Mouse (Mus musculus): ENCODE results near the gene Hoxa3. TPM values are rescaled to one million over a fixed set of nuclear protein-coding genes. Genes with fewer than 3 reads are reported as not detected.

Hoxa3 gene
- polyA plus RNA-seq, 1 experiment from 2014 or later, result 13.9 TPM

GRCm38 (mm10) chr6:52163366-52164031 is 49.6 kb downstream of the Hoxa3 start:
- H3K4me2 ChIP-seq, result peak overlapping the region; percentile 75
- peak overlapping the region; percentile 92 for H3K9ac ChIP-seq
- H3K9me3 ChIP-seq, result no peaks in the 10 kb centered on the region
- WGBS, result 3% methylated on average over 17 of the region's 17 CpGs
- no peaks in the 10 kb centered on the region for H3K36me3 ChIP-seq
- H3K4me3 ChIP-seq, result peak overlapping the region; percentile 89
- no peaks in the 10 kb centered on the region for H3K27me3 ChIP-seq
- H3K27ac ChIP-seq (replicated peaks), result peak overlapping the region; percentile 99
- peaks cover 95% of the 10 kb centered on the region for H3K4me1 ChIP-seq (replicated peaks)
- no peak for ATAC-seq (ENCODE audit: low read depth)

DNA sequence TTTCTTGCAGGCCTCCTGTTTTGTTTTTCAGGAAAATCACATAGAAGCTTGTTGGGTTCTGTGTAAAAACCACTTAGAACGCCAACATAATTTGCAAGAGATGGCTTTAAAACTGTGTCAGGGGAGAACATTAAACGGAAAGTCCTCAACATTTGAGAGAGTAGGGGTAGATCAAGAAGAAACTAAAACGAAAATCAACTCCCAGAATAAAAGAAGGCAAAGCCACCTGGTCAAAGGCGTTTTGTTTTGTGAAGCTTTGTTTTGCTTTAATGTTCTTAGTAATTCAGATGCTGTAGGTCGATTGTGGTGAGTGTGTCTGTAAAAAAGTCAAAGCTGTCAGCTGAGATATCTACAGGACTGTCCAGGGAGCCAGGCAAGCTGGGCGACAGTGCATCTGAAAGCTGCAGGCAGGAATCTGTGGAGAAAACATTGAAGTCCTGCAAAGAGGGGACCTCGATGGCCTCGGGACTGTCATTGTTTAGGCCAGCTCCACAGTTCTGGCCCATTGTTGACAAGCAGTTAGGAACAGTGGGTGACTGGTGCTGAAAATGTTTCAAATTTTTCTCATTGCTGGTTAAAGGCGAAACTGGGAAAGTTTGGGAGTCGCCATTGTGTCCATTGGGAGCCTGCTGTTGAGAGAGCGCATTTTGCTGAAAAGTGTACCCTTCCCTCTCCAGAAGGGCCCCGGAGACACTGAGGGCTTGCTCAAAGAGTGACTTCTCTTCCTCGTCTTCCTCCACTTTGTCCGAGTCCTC is 50.3 kb downstream of the Hoxa3 start:
- Histone ChIP-seq H3K9ac (peak overlapping the region; percentile 92), H3K27me3 (no peaks in the 10 kb centered on the region), H3K4me3 (peak overlapping the region; percentile 89), H3K4me1 (replicated peaks) (peaks cover 91% of the 10 kb centered on the region), H3K36me3 (no peaks in the 10 kb centered on the region), H3K9me3 (no peaks in the 10 kb centered on the region), H3K4me2 (peak overlapping the region; percentile 75), H3K27ac (replicated peaks) (peak overlapping the region; percentile 99)
- 3% methylated on average over 14 of the region's 14 CpGs for WGBS
- no peak for ATAC-seq (ENCODE audit: low read depth)

DNA sequence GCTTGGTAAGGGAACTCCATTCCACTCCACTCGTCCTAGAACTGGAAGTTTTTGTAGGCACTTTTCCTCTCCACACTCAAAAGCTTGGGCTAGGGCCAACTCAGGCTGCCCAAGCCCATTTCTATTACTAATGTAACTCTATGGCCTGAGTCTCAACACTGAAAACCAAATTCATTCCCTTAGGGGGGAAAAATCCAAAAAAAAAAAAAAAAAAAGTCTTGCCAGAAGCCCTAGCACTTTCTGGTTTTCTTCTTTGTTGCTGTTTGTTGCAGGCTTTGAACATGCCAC is 51.1 kb downstream of the Hoxa3 start:
- peak overlapping the region; percentile 75 for H3K4me2 ChIP-seq
- H3K9ac ChIP-seq, result peak overlapping the region; percentile 92
- peaks cover 91% of the 10 kb centered on the region for H3K4me1 ChIP-seq (replicated peaks)
- WGBS, result 12% methylated on average over 1 of the region's 1 CpGs
- ATAC-seq (ENCODE audit: low read depth), result no peak
- no peaks in the 10 kb centered on the region for H3K9me3 ChIP-seq
- H3K4me3 ChIP-seq, result peak overlapping the region; percentile 89
- H3K27me3 ChIP-seq, result no peaks in the 10 kb centered on the region
- H3K27ac ChIP-seq (replicated peaks), result peak overlapping the region; percentile 99
- H3K36me3 ChIP-seq, result no peaks in the 10 kb centered on the region

- Histone ChIP-seq H3K4me3 (peak overlapping the region; percentile 89), H3K9ac (peak overlapping the region; percentile 92), H3K27ac (replicated peaks) (peak overlapping the region; percentile 99), H3K36me3 (no peaks in the 10 kb centered on the region), H3K9me3 (no peaks in the 10 kb centered on the region), H3K27me3 (peaks cover 3% of the 10 kb centered on the region; the same call in 1 of the 2 replicates), H3K4me1 (replicated peaks) (peaks cover 91% of the 10 kb centered on the region), H3K4me2 (peak overlapping the region; percentile 75)
- ATAC-seq (ENCODE audit: low read depth), result no peak
- 4% methylated on average over 8 of the region's 8 CpGs for WGBS
Measured at GRCm38 (mm10) chr6:52161336-52162092, 51.6 kb downstream of the Hoxa3 start.

- H3K4me2 ChIP-seq, result peak overlapping the region; percentile 75
- no peaks in the 10 kb centered on the region for H3K36me3 ChIP-seq
- peak overlapping the region; percentile 89 for H3K4me3 ChIP-seq
- H3K4me1 ChIP-seq (replicated peaks), result peaks cover 91% of the 10 kb centered on the region
- 0 out of 2 replicates have a peak, but pooled peaks have one; percentile 29 for ATAC-seq (ENCODE audit: low read depth)
- no peaks in the 10 kb centered on the region for H3K9me3 ChIP-seq
- H3K27ac ChIP-seq (replicated peaks), result peak overlapping the region; percentile 99
- peak overlapping the region; percentile 92 for H3K9ac ChIP-seq
- WGBS, result under 1% methylated on average over 30 of the region's 30 CpGs
- H3K27me3 ChIP-seq, result peaks cover 11% of the 10 kb centered on the region; the same call in 1 of the 2 replicates
Measured at GRCm38 (mm10) chr6:52160511-52161335, 52.4 kb downstream of the Hoxa3 start.

DNA sequence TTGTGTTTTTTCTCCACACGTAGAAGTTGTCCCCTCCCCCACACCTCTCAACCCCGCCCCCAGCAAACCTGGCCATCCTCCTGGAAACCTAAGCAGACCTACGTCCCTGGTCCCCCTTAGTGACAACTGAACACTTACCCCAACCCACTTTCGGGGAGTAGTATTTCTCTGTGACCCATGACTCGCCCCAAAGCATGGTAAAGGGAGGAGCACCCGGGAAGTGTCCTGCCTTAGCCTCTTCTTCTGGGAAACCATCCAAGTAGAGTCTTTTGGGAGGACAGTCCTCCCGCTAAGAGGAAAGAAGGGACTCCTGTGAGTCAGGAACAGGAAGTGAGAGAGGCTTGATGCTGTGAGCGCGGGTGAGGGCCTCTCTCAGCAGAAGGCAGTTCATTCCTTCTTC is 53.2 kb downstream of the Hoxa3 start:
- no peak for ATAC-seq (ENCODE audit: low read depth)

DNA sequence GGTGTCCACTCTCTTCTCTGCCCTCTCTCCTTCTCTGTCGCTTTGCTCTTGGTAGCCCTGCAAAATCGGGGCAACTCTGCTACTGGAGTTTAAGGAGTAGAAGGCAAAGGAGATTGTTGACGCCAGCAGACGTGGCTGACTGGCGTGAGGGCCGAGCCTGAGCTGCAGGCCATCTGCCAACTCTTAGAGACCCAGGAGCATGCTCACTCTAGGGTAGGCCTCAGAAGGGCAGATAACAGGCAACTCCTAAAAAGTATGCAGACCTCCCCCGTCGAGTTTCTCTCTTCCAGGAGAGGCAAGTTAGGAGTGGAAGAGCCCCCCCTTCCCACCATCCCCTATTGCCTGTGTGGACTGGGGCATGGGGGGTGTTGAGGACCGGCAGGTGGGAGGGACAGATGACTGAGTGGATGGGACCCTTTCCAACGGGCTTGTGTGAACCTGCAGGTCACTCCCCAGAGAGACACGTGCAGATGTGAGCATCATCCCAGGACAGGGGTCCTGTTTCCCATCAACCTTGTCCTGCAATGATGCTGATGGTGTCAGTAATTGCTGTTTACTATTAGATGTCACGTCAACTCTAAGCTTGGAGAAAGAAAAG is 53.9 kb downstream of the Hoxa3 start:
- Histone ChIP-seq H3K9me3 (no peaks in the 10 kb centered on the region), H3K27ac (replicated peaks) (peak overlapping the region; percentile 99), H3K9ac (peak overlapping the region; percentile 92), H3K4me1 (replicated peaks) (peaks cover 84% of the 10 kb centered on the region), H3K4me3 (peak overlapping the region; percentile 89), H3K4me2 (peak overlapping the region; percentile 75), H3K36me3 (no peaks in the 10 kb centered on the region), H3K27me3 (peaks cover 15% of the 10 kb centered on the region)
- ATAC-seq (ENCODE audit: low read depth), result no peak
- 1% methylated on average over 12 of the region's 12 CpGs for WGBS

More for the DNA sequence above, 53.2 kb downstream of the Hoxa3 start:
- H3K27me3 ChIP-seq, result peaks cover 15% of the 10 kb centered on the region
- H3K9ac ChIP-seq, result peak overlapping the region; percentile 92
- peak overlapping the region; percentile 75 for H3K4me2 ChIP-seq
- H3K27ac ChIP-seq (replicated peaks), result peak overlapping the region; percentile 99
- WGBS, result 5% methylated on average over 9 of the region's 9 CpGs
- H3K4me1 ChIP-seq (replicated peaks), result peaks cover 85% of the 10 kb centered on the region
- H3K9me3 ChIP-seq, result no peaks in the 10 kb centered on the region
- H3K36me3 ChIP-seq, result no peaks in the 10 kb centered on the region
- peak overlapping the region; percentile 89 for H3K4me3 ChIP-seq

DNA sequence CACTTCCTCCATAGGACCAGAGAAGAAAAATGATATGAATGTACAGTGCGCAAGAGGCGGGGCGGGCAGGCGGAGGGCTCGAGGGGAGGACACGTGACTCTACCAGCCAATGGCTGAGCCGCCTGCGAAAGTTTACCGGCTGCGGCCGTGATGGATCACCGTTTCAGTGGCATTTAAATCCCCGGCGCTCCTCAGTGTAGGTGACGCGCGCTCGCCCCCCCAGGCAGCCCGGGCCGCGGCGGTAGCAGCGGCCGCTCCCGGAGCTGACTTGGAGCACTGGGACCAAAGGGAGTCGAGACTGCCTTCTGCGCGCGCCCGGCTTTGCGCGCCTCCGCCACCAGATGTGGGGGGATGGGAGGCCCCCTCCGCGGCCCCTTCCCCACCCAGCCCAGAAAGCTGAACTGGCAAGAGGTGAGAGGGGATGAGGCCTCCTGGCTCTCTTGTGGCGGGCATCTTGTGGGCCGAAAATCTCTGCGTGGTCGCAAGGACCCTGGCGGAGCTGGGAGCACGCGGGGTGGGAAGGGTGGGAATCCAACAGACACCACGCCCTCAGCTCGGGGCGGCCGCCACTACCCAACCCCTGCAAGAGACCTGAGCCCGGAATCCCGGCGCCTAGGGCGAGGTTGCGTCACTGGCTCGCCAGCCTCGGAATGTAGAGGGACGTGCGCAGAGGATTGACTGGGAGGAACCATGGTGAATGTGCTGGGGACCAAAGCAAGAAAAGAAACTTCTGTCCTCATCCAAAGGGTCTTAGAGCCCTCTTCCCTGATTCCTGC is 54.7 kb downstream of the Hoxa3 start, which contains the start of gene Hoxa1:
Hoxa1 (minus strand) TSS at position 42 of the 776 bp plus-strand sequence.
- peak within 1 kb of the TSS; percentile 89 for H3K4me3 ChIP-seq
- H3K27me3 ChIP-seq, result peaks cover 15% of the 10 kb centered on the region
- H3K9me3 ChIP-seq, result no peaks in the 10 kb centered on the region
- H3K27ac ChIP-seq (replicated peaks), result peak within 1 kb of the TSS; percentile 99
- peak within 1 kb of the TSS; percentile 75 for H3K4me2 ChIP-seq
- H3K4me1 ChIP-seq (replicated peaks), result peaks cover 83% of the 10 kb centered on the region
- H3K36me3 ChIP-seq, result no peaks in the 10 kb centered on the region
- ATAC-seq (ENCODE audit: low read depth), result peak; percentile 90
- under 1% methylated on average over 50 of the region's 55 CpGs for WGBS
- H3K9ac ChIP-seq, result peak within 1 kb of the TSS; percentile 92

DNA sequence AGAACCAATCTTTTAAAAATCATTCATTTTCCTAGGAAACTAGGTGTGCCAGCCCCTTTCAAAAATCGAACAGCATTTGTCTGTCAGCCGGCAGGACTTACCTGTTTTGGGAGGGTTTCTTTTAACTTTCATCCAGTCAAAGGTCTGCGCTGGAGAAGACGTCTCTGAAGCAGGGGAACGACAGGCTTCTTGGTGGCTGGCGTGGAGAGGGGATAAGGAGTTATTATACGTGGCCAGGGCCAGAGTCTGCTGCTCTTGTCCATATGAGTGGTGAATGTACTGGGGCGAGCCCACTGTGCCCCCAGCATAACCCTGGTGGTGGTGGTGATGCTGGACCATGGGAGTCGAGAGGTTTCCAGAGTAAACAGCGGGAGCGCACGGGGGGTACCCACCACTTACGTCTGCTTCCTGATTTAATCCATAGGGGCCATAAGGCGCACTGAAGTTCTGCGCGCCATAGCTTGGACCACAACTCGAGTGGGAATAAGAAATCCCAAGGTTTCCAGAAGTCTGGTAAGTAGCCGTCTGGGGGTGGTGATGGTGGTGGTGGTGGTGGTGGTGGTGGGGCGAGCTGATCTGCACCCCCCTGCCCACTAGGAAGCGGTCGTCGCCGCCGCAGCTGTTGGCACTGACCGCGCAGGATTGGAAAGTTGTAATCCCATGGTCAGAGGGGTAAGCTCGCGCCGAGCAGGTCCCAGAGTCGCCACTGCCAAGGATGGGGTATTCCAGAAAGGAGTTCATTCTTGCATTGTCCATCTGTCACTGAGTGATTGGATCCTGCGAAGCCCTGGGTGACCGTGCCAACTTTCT is 55.5 kb downstream of the Hoxa3 start:
- H3K27me3 ChIP-seq, result peaks cover 20% of the 10 kb centered on the region
- peak overlapping the region; percentile 92 for H3K9ac ChIP-seq
- H3K27ac ChIP-seq (replicated peaks), result peak overlapping the region; percentile 68
- peak overlapping the region; percentile 89 for H3K4me3 ChIP-seq
- H3K4me1 ChIP-seq (replicated peaks), result peaks cover 83% of the 10 kb centered on the region
- peak; percentile 33; the same call in 1 of the 2 replicates for ATAC-seq (ENCODE audit: low read depth)
- 1% methylated on average over 32 of the region's 32 CpGs for WGBS
- no peaks in the 10 kb centered on the region for H3K36me3 ChIP-seq
- H3K4me2 ChIP-seq, result peak overlapping the region; percentile 75
- no peaks in the 10 kb centered on the region for H3K9me3 ChIP-seq
